Mouse (Mus musculus): ENCODE data around the gene Ptprz1.

Gene Ptprz1

GRCm38 (mm10) chr6:22874781-22875613 is at the start of gene Ptprz1:
Gene Ptprz1, plus strand, starts transcription at chr6:22875502.
- TF ChIP-seq GATA4 (IDR thresholded peaks at IDR 0.05; ENCODE audit: insufficient replicate concordance, low read length): no peak

- TF ChIP-seq GATA4 (IDR thresholded peaks at IDR 0.05; ENCODE audit: insufficient replicate concordance, low read length): no peak
Observed at GRCm38 (mm10) chr6:22833637-22834036, 41.7 kb upstream of the Ptprz1 start.

GRCm38 (mm10) chr6:22834100-22834970 is 41.0 kb upstream of the Ptprz1 start:
- TF ChIP-seq GATA4 (IDR thresholded peaks at IDR 0.05; ENCODE audit: insufficient replicate concordance, low read length): no peak

GRCm38 (mm10) chr6:22875614-22876541 is 576 bp downstream of the Ptprz1 start:
- TF ChIP-seq GATA4 (IDR thresholded peaks at IDR 0.05; ENCODE audit: insufficient replicate concordance, low read length): no peak

- no peak for TF ChIP-seq GATA4 (IDR thresholded peaks at IDR 0.05; ENCODE audit: insufficient replicate concordance, low read length)
Observed at GRCm38 (mm10) chr6:22887978-22888377, 12.7 kb downstream of the Ptprz1 start.

GRCm38 (mm10) chr6:22889333-22889732 is 14.0 kb downstream of the Ptprz1 start:
- no peak for TF ChIP-seq GATA4 (IDR thresholded peaks at IDR 0.05; ENCODE audit: insufficient replicate concordance, low read length)

- TF ChIP-seq GATA4 (IDR thresholded peaks at IDR 0.05; ENCODE audit: insufficient replicate concordance, low read length): no peak
Observed at GRCm38 (mm10) chr6:22901983-22902382, 26.7 kb downstream of the Ptprz1 start.

- no peak for TF ChIP-seq GATA4 (IDR thresholded peaks at IDR 0.05; ENCODE audit: insufficient replicate concordance, low read length)
Observed at GRCm38 (mm10) chr6:22908510-22909256, 33.4 kb downstream of the Ptprz1 start.

GRCm38 (mm10) chr6:22909257-22909907 is 34.1 kb downstream of the Ptprz1 start:
- no peak for TF ChIP-seq GATA4 (IDR thresholded peaks at IDR 0.05; ENCODE audit: insufficient replicate concordance, low read length)

GRCm38 (mm10) chr6:22909908-22910260 is 34.6 kb downstream of the Ptprz1 start:
- no peak for TF ChIP-seq GATA4 (IDR thresholded peaks at IDR 0.05; ENCODE audit: insufficient replicate concordance, low read length)

- no peak for TF ChIP-seq GATA4 (IDR thresholded peaks at IDR 0.05; ENCODE audit: insufficient replicate concordance, low read length)
Observed at GRCm38 (mm10) chr6:22922880-22923279, 47.6 kb downstream of the Ptprz1 start.

- TF ChIP-seq GATA4 (IDR thresholded peaks at IDR 0.05; ENCODE audit: insufficient replicate concordance, low read length): no peak
Observed at GRCm38 (mm10) chr6:22932768-22933265, 57.5 kb downstream of the Ptprz1 start.

GRCm38 (mm10) chr6:22937126-22937525 is 61.8 kb downstream of the Ptprz1 start:
- no peak for TF ChIP-seq GATA4 (IDR thresholded peaks at IDR 0.05; ENCODE audit: insufficient replicate concordance, low read length)

- TF ChIP-seq GATA4 (IDR thresholded peaks at IDR 0.05; ENCODE audit: insufficient replicate concordance, low read length): no peak
Observed at GRCm38 (mm10) chr6:22937526-22937925, 62.2 kb downstream of the Ptprz1 start.
